Mouse (Mus musculus) thymus, adult 2 months (tissue): ENCODE measurements around the gene Ppp1r32.

Source experiments
- CTCF ChIP-seq: fragments of 200-500 bp; IDR thresholded peaks from 2 replicates; pipeline ENCODE4 v1.5.1; 2012; ENCODE audit warnings: mild to moderate bottlenecking, control low read depth, low read length, moderate library complexity, borderline replicate concordance; ENCODE audit not compliant: control insufficient read depth, poor library complexity, insufficient read depth; ENCODE audit errors: extremely low read depth
- POLR2A ChIP-seq: fragments of 200-500 bp; IDR thresholded peaks from 2 replicates; pipeline ENCODE4 v1.6.1; 2012; ENCODE audit warnings: mild to moderate bottlenecking, low read length, control low read depth, moderate library complexity; ENCODE audit not compliant: control insufficient read depth, poor library complexity, insufficient read depth; ENCODE audit errors: extremely low read depth

DNA sequence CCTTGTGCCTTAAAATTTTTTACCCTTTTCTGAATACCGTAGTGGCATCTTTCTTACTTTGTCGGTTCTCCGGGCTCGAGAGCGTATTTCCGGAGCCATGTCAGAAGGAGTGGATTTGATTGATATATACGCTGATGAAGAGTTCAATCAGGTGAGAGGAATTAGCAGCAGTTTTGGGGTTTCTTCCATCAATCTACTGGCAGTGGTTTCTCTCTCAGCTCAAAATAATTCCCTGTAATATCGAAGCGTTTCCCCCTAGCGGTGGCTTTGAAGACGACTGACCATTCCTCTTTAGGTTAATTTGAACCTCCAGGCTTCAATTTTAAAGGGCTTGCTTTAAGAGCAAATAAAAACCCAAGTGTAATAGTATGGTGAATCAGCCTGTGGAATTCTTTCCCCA is 43.2 kb upstream of the Ppp1r32 start, which contains the start of gene Sdhaf2:
- TF ChIP-seq CTCF (no peak), POLR2A (no peak)
